Mouse (Mus musculus) ovary, postnatal 14 days (tissue): ENCODE measurements around the gene Coro7.
"Not testable (repeated sequence)": the region's sequence is repeated elsewhere in the genome, so short reads cannot be mapped to it uniquely, and the experiment has no call there.

Experiments
- DNase-seq: peaks from one replicate; pipeline ENCODE4 v3.0.0; 2022; ENCODE audit warnings: low spot score

The Coro7 gene

DNA sequence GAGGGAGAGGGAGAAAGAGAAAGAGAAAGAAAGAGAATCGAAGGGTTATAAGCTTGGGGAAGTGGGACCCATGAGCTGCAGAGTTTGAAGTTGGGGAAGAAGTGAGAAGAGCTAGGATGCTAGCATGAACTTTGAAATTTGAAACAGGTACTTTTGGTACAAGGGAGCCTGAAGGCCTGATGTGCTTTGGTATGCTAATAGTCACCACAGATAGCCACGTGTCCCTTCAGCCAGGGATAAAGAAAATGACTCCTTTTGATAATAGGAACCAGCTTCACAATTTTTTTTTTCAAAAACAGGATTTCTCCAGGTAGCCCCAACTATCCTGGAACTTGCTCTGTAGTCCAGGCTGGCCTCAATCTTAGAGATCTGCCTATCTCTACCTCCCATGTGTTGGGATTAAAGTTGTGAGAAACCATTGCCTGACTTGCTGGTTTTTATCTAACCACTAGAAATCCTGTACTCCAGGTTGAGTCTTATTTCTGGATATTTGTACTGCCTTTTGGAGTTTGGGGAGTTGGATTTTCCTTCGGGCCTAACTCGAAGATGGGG, 3.1 kb upstream of the Coro7 start:
- no peak for DNase-seq

DNA sequence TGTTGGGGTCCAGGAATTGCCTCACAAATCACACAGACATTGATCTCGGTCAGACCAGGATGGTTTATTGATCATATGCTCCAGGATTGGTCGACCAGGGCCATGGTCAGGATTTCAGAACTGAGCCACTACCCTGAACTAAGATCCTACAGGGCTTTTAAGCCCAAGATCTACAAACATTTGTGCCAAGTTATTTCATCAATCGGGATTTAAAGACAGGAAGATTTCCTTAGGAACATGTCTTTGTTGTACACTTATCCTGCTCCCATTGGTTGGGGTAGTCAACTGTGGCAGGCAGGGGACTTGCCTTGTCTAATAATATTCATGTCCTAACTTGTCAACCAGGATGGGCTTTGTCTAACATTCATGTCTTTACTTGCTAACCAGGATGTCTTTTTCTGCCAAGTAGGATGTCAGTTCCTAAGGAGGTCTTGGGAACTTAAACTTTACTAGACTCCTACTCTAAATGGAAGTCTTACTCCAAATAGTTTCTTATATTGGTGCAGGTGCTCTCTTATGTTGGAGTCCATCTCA, 1.4 kb upstream of the Coro7 start:
- not testable (repeated sequence) for DNase-seq

DNA sequence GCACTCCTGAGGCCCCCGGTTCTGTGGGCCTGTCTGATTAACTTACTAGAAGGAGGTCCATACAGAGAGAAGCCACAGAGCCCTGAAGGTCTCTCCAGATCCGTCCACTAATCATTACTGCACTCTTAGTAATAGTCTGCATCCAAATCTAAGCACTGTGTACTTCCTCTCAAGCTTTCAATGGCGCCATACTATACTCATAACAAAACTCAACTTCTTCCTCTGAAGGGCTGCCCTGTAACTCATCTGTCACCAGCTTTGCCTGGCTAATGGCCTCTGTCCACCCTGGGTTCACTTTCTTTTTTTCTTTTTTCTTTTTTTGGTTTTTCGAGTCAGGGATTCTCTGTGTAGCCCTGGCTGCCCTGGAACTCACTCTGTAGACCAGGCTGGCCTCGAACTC, 1.5 kb downstream of the Coro7 start:
- no peak for DNase-seq

DNA sequence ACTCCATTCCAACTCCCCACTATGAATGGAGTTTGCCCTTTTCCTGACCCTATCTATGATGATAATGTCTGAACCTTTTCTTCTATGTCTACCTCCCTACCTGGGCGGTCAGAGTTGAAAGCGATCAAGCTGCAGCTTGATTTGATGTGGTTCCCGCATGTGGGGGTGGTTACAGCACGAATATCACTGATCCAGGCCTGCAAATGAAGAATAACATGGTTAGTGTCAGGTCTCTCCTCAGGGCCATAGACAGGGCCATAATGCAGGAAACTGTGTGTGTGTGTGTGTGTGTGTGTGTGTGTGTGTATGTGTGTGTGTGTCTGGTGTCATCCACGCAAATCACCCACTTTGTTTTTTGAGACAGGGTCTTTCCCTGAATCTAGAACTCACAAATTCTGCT, 2.7 kb downstream of the Coro7 start:
- DNase-seq, result no peak

DNA sequence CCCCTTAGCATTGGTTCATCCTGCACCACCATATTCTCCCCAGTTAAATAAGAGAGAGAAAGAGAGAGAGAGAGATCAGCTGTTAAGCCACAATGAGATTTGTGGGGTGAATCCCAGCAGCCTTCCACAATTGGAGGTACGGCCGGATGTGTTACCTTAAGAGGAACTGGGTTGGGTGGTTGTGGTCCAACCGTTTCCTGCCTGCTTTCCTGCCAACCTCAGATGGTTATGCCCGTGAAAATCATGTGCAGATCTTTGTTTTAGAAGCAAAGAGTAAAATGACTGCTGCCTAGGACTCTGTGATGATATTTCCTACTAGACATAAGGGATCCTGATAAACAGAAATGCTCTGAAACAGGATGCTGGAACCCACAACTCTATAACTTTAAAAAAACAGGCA, 5.5 kb downstream of the Coro7 start:
- no peak for DNase-seq

DNA sequence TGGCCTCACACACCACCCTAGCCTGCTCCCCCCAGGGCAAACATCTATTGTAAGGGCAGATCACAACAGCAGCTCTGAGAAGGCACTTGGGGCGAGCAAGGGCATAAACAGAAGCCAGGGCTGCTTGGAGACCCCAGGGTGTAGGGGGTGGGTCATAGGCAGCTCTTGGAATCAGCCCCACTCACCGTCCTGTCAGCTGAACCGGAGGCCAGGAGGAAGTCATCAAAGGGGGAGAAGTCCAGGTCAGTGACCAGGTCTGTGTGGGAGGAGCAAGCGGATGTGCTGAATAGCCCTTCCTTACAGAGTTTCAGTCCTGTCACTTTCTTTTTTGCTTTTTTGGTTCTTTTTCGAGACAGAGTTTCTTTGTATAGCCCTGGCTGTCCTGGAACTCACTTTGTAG, 9.3 kb downstream of the Coro7 start:
- no peak for DNase-seq

DNA sequence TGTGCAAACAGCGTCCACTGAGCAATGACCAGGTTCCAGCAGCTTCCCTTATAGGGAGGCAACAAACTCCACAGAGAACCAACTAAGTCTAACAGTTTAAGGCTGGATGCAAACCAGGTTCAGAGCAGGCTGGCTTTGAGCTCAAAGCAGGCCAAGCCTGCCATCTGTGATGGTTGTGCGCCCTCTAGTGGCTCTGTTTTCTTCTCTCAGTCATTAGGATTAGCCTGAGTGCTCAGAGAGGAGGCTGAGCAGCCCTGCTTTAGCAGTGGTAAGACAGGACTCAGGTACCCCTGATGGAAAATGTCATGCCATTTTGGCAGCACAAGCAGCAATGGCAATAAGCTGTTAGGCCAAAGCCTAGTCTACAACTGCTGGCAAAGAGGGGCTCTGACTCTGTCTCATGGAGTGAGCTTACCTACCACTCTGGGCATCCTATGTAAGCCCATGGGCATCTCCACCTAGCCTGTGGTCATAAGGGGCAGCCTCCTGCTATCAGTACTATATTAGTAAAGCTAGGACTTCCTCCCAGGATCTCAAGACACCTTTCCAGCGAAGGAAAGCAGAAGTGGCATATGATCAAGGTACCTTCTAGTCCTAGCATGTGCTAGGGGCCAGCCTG, 12.3 kb downstream of the Coro7 start:
- peak; percentile 89 for DNase-seq

DNA sequence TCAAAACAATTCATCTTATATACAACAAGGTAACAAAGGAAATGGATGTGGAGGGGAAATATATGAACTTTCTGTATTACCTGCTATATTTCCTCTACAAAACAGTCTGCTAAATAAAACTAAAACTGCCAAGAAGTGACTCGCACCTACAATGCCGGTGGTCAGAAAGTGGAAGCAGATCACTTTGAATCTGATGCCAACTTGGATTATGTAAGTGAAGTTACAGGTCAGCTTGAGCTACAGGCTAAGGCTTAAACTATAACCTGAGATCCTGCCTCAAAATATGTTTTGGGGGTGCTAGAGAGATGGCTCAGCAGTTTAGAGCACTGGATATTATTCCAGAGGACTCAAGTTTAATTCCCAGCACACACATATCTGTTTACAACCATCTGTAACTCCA, 13.9 kb downstream of the Coro7 start:
- DNase-seq, result no peak

DNA sequence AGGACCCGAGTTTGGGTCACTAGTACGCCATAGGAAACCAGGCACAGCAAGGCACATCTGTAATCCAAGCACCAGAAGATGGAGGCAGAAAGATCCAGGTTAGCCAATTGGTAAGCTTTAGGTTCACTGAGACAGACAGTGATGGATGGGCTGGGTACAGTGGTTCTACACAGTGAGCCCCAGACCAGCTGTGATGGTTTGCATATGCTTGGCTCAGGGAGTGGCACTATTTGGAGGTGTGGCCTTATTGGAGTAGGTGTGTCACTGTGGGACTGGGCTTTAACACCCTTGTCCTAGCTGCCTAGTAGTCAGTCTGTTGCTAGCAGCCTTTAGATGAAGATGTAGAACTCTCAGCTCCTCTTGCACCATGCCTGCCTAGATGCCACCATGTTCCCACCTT, 15.8 kb downstream of the Coro7 start:
- DNase-seq, result no peak

DNA sequence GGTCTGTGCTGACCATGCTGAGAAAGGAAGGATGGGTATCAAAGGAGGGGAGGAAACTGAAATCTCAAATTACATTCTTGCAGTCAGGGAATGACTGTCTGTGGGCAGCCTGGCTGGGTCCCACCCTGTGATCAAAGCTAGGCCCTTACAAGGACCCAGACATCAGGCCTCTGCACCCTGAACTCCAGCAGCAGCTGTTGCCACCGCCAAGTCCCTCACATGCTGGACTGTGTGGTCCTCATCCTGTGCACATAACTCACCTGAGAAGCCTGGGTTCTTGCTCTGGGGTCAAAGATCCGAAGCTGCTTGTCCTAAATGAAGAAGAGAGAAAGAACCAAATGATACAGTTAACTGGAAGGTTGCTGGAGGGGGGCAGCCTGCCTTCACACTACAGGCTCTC, 18.0 kb downstream of the Coro7 start:
- no peak for DNase-seq

DNA sequence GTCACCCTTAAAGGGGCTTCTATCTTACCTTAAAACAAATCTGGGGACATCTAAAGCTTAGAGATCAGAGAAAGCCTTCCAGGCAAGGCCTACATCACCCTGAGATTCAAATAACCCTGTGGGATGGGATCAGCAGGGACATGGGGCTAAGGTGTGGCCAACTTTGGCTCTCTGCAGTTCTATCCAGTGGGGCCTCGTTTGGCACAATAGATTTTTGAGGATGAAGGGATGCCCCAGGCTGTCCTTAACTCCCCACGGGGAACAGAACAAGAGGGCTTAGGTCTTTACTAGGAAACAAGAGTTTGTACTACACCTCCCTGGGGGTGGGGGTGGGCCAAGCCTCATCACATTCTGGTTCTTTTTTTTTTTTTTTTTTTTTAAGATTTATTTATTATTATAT, 20.3 kb downstream of the Coro7 start:
- no peak for DNase-seq

DNA sequence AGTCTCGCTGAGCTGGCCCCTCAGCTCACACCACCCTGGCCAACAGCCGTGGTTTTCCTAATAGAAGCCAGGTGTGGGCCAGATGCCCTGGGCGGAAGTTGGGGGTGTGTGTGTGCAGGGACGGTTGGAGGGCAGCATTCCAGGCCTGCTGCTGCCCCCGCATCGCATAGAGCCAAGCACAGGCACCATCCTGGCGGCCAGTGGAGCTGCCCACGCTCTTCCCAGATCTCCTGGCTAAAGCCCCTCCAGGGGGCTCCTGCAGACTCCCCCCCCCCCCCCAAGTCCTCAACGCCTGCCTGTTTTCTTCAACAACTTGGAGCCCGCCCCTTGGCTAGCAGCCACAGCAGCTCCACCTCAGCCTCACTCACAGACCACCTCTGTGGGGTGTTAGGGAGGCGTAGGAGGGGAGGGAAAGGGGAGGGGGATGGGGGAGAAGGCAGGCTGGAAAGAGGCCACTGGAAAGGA, 20.8 kb downstream of the Coro7 start:
- DNase-seq, result peak; percentile 63

DNA sequence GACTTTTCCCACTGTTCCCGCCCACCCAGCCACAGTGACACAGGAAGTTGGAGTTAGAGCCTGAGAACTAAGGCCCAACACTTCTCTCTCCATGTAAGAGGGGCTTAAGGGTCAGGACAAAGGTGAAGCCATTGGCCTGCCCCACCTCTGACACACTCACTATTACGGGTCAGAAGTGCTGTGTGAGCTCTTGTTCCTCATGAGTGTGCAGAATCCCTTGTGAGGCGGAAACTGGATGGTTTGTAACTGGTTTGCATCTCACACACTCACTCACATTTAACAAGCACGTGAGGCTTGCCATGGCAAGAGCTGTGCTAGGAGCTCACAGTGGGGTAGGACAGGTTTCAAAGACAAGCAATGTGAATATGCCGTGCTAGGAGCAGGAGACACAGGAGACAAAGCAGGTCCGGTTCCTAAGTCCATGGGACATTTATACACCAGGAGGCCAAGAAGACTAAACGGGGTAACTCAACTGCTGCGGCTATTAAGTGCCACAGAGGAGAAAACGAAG, 23.0 kb downstream of the Coro7 start:
- DNase-seq, result no peak

DNA sequence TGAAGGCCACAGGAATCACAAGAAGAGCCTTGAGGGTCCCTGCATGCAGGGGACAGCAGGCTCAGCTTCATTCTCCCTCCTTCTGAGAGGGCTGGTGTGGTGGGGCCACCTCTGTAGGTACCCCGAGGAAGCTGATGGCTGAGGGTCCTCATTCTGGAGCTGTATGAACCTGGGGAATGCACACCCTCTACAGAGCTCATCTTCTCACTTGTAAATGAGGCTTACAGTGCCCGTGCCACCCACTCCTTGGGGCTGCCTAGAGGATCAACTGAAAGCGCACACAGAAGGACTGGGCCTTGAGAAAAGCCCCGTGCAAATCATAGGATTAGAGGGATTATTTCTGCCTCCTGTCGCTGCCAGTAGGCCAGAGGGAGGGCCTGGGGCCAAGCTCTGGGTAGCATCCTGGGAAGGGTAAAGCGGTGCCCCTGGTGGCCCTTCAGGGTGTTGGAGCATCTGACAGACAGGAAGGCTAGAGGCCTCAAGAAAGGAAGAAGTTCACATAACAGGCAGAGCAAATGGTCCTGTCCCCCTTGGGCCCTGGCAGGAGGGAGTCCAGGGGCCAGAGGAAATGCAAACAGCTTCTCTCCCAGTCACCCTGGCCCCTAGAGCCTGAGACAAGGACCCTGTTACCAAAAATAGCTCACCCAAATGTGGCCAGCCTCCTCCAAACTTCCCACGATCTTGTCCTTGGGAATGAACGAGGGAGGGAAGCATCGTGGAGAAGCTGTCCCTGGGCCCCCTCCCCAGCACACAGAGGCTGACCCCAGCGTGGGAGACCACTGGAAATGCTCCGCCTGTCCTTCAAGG, 23.6 kb downstream of the Coro7 start:
- DNase-seq, result no peak

DNA sequence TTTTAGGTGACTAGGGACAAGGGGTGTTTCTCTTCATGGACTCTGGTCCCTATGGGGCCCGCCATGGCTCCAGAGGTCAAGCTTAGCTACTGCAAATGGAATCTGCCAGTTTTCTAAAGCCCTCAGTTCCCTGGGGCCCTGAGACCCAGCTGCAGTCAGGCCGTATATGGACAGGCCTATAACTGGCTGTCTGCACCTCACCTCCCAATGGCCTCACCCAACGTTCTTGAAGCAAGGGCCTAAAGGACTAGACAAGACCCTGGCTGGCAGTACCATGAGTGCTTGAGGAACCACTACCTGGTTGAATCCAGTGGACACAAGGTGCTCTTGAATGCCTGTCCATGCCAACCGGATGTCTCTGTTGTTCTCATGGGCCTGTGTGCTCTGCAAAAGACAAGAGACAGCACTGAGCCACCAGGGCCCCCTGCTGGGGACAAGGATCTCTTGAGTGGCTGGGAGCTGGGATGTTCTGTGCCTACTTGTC, 24.3 kb downstream of the Coro7 start:
- no peak for DNase-seq

DNA sequence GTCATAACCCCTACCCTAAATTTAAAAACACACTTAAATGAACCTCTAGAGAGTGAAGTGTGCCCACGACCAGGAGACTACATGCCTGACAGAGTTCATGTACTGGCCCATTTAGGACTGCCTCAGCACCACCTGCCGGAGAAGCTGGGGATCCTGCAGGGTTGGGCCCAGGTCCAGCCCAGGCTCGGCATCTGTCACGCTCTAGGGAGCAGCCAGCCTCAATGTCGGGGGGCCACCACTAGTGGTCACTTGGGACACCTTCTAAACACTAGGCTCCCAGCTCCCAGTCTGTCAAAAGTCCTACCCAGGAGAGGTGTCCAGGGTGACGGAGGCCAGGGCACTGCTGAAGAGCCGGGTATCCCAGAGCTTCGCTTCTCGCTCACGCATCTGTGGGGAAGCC, 24.9 kb downstream of the Coro7 start:
- no peak for DNase-seq

DNA sequence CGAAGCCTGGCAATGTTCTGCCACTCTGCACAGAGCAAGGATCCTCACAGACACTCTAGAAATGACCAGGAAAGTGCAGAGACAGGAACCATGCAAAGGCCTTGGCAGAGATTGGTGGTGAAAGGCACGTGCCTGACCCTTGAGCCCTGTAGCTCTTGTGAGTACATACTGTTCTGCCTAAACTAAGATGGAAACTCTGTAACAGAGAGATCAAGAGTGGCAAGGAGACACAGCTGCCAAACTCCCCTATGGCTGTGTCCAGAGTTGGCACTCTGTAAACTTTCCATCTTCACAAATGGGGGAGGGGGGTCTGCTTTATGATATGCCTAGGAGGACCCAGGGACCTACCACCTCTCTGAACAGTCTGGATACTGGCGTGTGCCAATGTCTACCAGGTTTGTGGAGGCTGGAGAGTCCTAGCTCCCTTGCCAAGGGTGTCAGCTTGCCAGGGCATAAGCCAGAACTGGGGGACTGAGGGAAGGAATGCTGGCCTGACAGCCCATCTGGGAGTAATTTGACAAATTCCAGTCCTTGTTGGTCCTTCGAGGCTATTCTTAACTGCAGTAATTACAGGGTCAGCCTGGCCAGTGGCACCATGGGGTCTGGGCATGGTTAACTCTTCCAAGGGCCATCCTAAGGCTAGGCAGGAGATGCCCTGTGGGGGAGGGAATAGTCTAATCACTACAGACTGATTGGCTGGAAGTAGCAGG, 26.7 kb downstream of the Coro7 start:
- no peak for DNase-seq

DNA sequence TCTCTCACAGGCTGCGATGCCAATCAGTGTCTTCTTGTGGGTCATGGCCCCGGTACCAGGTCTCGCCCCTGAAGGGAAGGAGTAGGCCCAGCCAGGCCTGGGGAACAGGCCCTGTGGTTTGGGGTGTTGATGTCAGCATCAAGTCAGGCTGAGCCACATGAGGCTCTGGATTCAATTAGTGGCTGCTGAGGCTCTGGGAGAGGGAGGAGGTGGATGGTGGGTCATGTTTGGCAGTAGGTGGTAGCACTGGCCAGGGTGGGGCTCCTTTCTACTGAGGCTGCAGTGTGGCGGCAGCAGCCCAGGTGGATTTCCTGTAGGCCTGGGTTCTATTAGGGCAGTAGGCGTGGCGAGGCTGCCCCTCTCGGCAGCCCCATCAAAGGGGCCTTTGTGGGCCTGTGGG, 28.0 kb downstream of the Coro7 start:
- DNase-seq, result no peak

DNA sequence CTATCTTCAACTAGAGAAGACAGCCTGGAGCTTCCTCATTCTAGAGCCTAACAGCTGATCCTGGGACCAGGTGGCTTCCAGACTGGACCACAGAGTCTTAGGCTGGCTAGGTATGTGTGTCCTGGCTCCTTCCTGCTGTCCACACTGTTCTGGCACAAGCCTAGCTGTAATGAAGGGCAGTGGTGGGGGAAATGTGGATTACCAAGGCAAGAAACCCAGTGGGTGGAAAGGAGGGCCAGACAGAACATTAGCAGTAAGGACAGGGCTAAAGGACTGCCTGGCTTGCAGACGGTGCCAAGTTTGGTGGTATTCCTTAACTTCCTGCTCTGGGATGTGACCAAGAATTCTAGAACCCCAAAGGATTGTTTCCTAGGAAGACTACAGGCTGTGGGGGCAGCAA, 28.5 kb downstream of the Coro7 start:
- no peak for DNase-seq

DNA sequence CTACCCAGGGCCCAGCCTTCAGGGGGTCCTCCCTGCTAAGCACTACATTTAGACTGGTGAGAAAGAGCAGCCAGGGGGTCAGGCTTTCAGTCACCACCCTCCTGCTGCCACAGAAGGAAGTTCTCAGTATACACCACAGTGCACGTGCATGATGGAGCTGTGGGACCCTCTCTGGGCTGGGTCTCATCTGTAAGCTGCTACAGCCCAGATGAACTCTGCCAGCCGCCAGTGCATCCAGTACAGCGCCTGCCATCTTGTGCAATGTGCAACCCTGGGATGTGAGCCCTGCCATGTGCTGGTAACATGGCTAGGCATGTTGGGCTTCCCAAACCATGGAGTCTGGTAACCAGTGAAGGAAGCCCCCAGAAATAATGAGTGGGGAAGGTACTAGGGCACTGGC, 29.4 kb downstream of the Coro7 start:
- no peak for DNase-seq

DNA sequence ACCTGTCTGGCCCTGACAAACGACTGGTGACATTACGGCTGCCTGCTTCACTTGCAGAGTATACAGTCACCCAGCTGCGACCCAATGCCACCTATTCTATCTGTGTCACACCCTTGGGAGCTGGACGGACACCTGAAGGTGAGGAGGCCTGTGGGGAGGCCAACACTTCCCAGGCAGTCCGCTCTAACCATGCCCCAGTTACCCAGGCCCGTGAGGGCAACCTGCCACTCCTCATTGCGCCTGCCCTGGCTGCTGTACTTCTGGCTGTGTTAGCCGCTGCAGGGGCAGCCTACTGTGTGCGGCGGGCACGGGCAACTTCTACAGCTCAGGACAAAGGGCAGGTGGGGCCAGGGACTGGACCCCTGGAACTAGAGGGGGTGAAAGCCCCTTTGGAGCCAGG, 29.9 kb downstream of the Coro7 start:
- DNase-seq, result no peak

DNA sequence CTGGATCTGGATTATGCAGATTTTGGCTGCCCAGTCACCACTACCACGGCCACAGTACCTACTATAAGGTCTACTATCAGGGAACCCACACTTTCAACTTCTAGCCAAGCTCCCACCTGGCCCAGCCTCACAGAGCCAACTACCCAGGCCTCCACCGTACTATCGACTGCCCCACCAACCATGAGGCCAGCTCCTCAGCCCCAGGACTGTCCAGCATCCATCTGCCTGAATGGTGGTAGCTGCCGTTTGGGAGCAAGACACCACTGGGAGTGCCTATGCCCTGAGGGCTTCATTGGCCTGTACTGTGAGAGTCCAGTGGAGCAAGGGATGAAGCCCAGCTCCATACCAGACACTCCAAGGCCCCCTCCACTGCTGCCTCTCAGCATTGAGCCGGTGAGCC, 30.4 kb downstream of the Coro7 start:
- no peak for DNase-seq
